Mouse (Mus musculus): ENCODE results near the gene Bach2. TPM values are rescaled to one million over a fixed set of nuclear protein-coding genes. Genes with fewer than 3 reads are reported as not detected.

Gene Bach2
- polyA plus RNA-seq, 1 experiment from 2014 or later = 27.7 TPM

DNA sequence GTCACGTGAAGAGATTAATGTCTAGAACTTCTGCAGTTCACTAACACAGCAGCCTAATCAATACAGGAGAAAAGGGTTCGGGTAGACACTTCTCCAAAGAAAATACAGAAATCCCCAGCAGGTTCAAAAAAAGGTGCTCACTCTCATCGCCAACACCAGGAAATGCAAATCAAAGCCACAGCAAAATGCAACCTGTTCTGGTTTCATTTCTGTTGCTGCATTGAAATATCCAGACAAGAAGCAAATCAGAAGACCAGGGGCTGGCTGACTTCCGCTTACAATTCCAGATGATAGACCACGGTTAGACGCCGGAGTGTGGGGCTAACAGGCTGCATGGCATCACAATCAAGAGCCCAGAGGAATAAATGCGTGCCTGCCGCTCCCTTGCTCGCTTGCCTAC is 9.3 kb upstream of the Bach2 start:
- Histone ChIP-seq H3K36me3 (replicated peaks) (no peaks in the 10 kb centered on the region), H3K9ac (no peak overlapping the region), H3K4me2 (no peak overlapping the region), H3K4me1 (no peaks in the 10 kb centered on the region), H3K27me3 (peaks cover 8% of the 10 kb centered on the region; the same call in 1 of the 2 replicates), H3K27ac (no peak overlapping the region), H3K9me3 (no peaks in the 10 kb centered on the region), H3K4me3 (replicated peaks) (no peak overlapping the region)
- ATAC-seq (ENCODE audit: low FRiP score) = no peak
- WGBS = 92% methylated on average over 10 of the region's 10 CpGs

DNA sequence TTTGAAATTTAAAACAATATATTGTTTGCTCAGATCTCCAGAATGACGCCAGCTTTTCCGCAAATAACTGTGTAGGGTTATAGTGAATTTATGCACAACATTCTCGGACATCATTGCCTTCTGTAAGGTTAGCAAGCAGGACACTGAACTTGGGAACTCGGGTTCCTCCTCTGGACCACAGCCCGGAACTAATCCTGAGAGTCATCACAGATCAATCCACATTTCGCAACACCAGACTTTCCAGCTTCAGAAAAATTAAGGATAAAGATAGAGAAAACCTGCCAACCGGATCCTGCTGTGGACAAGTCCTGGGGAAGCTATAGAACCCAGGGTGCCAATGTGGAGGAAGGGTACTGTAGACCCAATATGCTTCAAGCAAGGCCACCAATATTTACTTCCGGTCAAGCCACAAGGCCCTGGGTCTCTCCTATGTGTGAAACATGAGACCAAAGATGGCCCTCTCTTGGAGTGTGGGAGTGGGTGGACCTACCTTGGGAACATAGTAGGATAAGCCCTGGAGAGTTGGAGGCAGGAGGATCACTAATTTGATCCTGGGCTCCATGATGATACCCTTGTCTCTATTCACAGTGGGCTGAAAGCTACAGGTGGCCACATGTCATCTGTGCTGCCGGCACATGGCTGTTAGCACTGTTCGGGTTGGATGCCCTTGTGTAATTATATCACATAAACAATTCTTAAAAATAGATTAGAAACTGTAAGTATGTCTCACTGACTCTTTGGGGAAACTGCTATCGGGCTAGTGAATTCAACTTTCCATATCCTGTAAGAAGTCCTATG is 7.1 kb upstream of the Bach2 start:
- no peak for ATAC-seq (ENCODE audit: low FRiP score)
- Histone ChIP-seq H3K27me3 (peaks cover 17% of the 10 kb centered on the region), H3K9ac (no peak overlapping the region), H3K9me3 (no peaks in the 10 kb centered on the region), H3K4me1 (0 out of 2 replicates have a peak, but pooled peaks cover 4% of the 10 kb centered on the region), H3K36me3 (replicated peaks) (no peaks in the 10 kb centered on the region), H3K4me2 (no peak overlapping the region), H3K4me3 (replicated peaks) (no peak overlapping the region), H3K27ac (no peak overlapping the region)
- 91% methylated on average over 11 of the region's 11 CpGs for WGBS

DNA sequence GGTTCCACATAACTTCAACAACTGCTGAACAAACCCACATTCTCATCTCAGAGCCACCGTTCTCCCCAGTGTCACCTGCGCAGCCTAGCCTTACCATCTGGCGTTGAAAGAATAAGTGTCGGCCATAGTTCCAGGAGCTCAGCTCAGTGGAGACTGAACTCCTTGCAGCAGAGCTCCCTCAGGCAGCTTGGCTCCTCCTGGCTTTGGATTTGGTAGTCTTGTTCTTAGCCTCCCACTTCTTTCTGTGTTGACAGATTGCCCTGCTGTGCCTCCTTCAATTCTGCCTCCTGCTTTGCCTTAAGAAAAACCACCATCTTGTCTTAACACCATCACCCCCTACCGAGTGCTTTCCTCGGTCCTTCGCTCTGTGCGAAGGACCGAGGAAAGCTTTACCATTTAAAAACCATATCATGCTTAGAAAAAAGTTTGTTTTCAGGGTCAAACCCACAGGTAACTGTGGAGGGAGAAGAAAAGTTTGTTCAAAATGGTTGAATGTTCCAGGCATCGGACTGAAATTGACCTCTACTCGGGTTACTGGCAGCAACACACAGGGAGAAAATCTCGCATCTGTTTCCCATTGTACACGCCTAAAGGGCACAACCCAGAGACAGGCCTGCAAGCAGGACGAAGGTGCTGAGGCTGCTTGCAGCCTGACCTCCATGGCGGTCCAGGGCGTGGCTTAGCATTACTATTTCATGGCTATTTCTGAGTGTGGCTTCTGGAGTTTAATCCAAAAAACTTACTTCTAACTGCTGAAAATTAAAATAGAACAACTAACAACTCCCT is 2.5 kb upstream of the Bach2 start:
- Histone ChIP-seq H3K27ac (no peak overlapping the region), H3K9me3 (no peaks in the 10 kb centered on the region), H3K27me3 (peaks cover 25% of the 10 kb centered on the region), H3K4me3 (replicated peaks) (no peak overlapping the region), H3K9ac (no peak overlapping the region), H3K4me2 (no peak overlapping the region), H3K4me1 (peaks cover 25% of the 10 kb centered on the region), H3K36me3 (replicated peaks) (no peaks in the 10 kb centered on the region)
- 70% methylated on average over 16 of the region's 16 CpGs for WGBS
- ATAC-seq (ENCODE audit: low FRiP score) = no peak

DNA sequence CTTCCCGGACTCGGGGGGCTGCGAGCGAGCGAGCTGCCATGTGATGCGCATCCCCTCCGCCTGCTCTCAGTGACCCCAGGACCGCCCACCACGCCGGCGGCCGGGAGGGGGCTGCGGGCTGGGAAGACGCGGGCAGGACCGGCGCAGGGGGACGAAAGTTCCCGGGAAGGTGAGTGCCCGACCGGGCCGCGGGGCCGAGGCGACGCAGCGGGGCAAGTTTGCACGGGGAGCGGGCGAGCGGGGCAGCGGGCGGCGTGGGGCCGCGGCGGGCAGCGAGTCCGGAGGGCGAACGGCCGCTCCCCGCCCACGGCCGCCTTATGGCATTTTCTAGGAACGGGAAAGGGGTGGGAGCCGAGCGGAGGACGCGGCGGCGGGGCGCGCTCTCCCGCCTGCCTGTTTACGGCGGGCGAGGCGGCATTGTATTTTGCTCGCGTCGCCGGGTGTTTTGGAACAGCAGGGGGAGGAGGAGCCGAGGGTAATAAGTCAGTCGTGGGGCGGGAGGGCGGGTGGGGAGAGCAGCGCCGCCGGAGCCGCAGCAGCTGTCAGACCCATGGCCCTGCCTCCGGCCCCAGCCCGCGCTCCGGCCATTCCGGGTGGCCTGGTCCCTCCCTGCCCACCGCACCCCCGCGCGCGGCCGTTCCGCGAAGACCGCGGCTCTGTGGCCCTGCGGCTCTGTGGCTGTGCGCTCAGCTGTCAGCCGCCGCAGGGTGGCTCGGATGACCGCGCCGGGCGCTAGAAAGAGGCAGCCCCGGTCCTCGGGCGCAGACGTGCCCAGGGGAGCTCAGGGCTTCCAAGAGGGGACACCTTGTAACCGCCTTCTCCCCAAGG is 531 bp downstream of the Bach2 start:
- H3K4me2 ChIP-seq = peak overlapping the region; percentile 90
- H3K4me3 ChIP-seq (replicated peaks) = peak overlapping the region; percentile 91
- peaks cover 17% of the 10 kb centered on the region for H3K27me3 ChIP-seq
- ATAC-seq (ENCODE audit: low FRiP score) = peak; percentile 70
- H3K36me3 ChIP-seq (replicated peaks) = no peaks in the 10 kb centered on the region
- peaks cover 52% of the 10 kb centered on the region for H3K4me1 ChIP-seq
- peak overlapping the region; percentile 97 for H3K27ac ChIP-seq
- H3K9ac ChIP-seq = peak overlapping the region; percentile 91
- H3K9me3 ChIP-seq = no peaks in the 10 kb centered on the region
- under 1% methylated on average over 80 of the region's 100 CpGs for WGBS

DNA sequence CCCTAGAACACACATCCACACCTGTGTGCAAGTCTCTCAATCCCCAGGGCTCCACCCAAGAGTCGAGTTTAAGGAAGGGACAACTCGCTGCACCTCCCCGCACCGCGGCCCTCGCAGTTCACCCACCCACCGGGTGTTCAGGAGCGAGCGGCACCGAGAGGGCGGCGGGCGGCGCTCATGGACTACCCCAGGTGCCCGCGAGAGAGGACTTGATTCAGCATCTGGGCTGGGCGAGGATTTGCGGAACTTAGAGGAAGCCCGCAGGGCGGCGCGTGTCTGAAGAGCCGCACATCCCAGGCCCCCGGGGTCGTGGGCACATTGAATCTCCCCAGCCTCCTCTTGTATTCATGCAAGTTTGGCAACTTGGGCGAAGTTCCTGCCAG is 1.1 kb downstream of the Bach2 start:
- Histone ChIP-seq H3K36me3 (replicated peaks) (peaks cover 3% of the 10 kb centered on the region; the same call in 1 of the 2 replicates), H3K27ac (peak overlapping the region; percentile 97), H3K4me1 (peaks cover 58% of the 10 kb centered on the region), H3K4me3 (replicated peaks) (peak overlapping the region; percentile 91), H3K4me2 (peak overlapping the region; percentile 90), H3K9me3 (no peaks in the 10 kb centered on the region), H3K27me3 (peaks cover 17% of the 10 kb centered on the region), H3K9ac (peak overlapping the region; percentile 91)
- ATAC-seq (ENCODE audit: low FRiP score) = peak; percentile 52
- WGBS = under 1% methylated on average over 26 of the region's 26 CpGs

DNA sequence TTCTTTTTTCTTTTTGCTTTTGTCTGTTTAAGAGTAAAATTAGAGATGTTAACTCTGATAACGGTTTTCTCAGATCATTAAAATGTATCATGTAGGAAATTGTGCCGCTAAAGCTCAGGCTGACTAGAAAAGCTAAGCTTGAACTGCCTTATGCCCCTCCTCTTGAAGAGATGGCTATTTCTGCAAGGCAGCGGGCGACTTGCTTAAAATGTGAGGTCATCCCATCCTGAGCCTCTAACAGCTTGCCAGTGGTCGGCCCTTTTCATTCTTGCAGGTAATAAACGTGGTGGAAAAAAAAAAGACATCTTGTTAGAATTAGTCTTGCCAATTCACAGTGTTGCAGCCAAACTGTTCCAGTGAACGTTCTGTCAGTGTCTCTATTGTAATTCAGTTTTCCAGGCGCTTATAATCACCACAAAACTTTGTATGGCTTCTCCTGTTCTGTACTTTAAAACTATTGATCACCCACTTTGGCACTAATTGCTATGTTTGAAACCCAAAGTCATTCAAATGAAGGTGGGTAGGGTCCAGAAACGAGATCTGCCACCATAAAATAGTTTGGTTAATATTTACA is 1.9 kb downstream of the Bach2 start:
- Histone ChIP-seq H3K9me3 (no peaks in the 10 kb centered on the region), H3K36me3 (replicated peaks) (peaks cover 5% of the 10 kb centered on the region; the same call in 1 of the 2 replicates), H3K27me3 (peaks cover 14% of the 10 kb centered on the region), H3K27ac (peak overlapping the region; percentile 88), H3K4me2 (peak overlapping the region; percentile 90), H3K4me1 (peaks cover 58% of the 10 kb centered on the region), H3K4me3 (replicated peaks) (peak overlapping the region; percentile 91), H3K9ac (peak overlapping the region; percentile 91)
- no peak for ATAC-seq (ENCODE audit: low FRiP score)
- WGBS = 8% methylated on average over 9 of the region's 9 CpGs

DNA sequence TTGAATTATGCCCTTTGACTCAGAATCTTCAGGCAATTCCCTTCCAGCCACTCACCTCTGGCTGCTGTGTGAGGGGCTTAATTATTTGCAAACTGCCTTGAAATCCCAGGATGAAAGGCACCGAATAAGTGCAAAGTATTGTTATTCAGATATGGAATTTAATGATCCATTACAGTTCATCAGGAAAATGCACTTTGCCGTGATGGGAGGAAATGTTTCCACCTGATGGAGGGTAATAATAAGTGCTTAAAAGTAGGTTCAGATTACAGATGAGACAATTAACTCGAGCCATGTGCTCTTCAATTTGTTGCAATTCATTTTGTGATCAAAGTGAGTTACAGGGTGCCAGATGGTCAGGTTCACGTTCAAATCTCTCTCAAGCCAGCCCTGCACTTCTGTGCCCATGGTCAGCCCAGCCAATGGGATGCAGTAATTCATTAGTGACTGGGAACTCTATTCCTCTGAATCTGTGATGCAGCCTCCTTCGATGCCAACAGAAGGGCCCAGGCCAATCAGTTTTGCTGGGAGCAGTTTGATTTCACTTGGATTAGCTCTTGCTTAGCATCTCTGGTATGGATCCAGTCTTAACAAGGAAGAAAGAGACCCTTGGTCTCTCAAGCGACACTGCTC is 2.9 kb downstream of the Bach2 start:
- Histone ChIP-seq H3K36me3 (replicated peaks) (peaks cover 5% of the 10 kb centered on the region; the same call in 1 of the 2 replicates), H3K4me2 (peak overlapping the region; percentile 90), H3K4me1 (peaks cover 61% of the 10 kb centered on the region), H3K9me3 (no peaks in the 10 kb centered on the region), H3K9ac (peak overlapping the region; percentile 91; the same call in 1 of the 2 replicates), H3K27ac (peak overlapping the region; percentile 88), H3K27me3 (peaks cover 8% of the 10 kb centered on the region), H3K4me3 (replicated peaks) (peak overlapping the region; percentile 91)
- 16% methylated on average over 6 of the region's 6 CpGs for WGBS
- 0 out of 2 replicates have a peak, but pooled peaks have one; percentile 21 for ATAC-seq (ENCODE audit: low FRiP score)

DNA sequence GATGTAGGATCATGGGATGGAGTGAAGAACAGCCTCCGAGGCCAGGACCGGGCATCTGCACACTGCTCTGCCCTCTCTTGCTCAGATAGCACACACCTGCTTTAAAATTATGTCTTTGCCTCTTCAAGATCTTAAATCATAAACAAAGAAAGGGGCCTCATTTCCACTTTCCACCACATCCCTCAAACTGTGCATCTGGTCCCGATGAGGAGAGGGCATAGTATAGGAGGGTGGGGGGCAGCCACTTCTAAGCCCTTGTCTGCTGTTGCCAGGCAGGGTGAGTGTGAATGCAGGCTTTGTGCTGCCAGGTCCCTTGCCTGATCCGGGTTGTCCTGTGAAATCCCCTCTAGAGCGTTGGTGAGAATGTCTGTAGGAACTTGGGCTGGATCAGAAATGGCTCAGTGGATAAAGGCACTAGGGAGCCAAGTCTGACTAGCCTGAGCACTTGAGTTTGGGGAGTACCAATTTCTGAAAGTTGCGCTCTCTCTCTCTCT is 3.6 kb downstream of the Bach2 start:
- peak overlapping the region; percentile 33 for H3K9ac ChIP-seq
- peaks cover 67% of the 10 kb centered on the region for H3K4me1 ChIP-seq
- peak overlapping the region; percentile 91 for H3K4me3 ChIP-seq (replicated peaks)
- 27% methylated on average over 6 of the region's 6 CpGs for WGBS
- peak overlapping the region; percentile 88 for H3K27ac ChIP-seq
- no peak for ATAC-seq (ENCODE audit: low FRiP score)
- peaks cover 5% of the 10 kb centered on the region; the same call in 1 of the 2 replicates for H3K36me3 ChIP-seq (replicated peaks)
- peak overlapping the region; percentile 90 for H3K4me2 ChIP-seq
- H3K27me3 ChIP-seq = peaks cover 8% of the 10 kb centered on the region
- no peaks in the 10 kb centered on the region for H3K9me3 ChIP-seq

DNA sequence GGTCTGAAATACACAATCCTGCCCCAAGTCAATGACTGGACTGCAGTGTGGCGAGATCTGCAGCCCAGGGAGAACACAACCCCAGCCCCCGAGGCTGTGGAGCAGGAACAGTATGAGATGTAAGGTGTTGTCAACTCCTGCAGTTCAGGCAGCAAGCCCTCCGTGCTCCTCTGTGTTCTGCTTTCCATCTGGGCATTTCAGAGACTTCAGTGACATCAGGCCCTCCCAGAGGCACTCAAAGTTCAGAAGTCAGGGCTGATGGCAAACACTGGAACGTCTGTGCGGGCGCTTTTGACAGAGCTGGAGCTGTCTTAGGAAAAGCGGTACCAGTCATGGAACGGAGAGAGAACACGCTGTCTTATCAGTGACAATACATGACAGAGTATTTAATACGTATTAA is 4.9 kb downstream of the Bach2 start:
- Histone ChIP-seq H3K27me3 (no peaks in the 10 kb centered on the region), H3K36me3 (replicated peaks) (peaks cover 5% of the 10 kb centered on the region; the same call in 1 of the 2 replicates), H3K9me3 (no peaks in the 10 kb centered on the region), H3K4me3 (replicated peaks) (no peak overlapping the region), H3K4me1 (peaks cover 71% of the 10 kb centered on the region), H3K9ac (no peak overlapping the region), H3K4me2 (peak overlapping the region; percentile 90; the same call in 1 of the 2 replicates), H3K27ac (no peak overlapping the region)
- ATAC-seq (ENCODE audit: low FRiP score) = no peak
- WGBS = 48% methylated on average over 10 of the region's 10 CpGs

DNA sequence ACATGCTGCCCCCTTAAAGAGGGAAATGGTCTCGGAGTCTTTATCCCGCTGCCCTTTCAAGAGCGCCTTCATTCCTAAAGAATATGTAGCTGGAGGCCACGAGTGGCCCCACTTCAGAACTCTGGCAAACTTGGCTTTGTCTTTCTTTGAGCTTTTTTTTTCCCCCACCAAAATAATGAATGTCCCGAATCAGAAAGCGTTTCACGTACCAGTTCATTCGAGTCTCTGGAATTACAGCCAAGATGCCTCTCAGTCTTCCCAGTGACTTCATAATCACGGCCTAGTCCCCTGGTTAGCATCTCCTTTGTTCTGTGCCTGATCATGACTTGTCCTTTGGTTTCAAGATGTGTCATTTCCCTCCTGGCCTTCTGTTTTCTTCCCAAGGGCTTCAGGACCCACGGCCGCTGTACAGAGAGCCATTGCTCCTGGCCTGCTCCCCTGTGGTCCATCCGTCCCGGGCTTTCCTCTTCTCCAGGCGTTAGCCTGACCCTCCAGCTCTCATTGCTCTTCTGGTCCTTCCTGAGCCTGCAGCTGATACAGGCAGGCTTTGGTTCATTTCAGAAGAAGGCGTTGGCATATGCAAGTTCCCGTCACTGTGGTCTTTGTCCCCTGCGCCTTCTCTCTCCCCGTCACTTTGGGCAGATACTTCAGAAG is 5.6 kb downstream of the Bach2 start:
- Histone ChIP-seq H3K4me1 (peaks cover 78% of the 10 kb centered on the region), H3K27ac (peak overlapping the region; percentile 74), H3K4me2 (no peak overlapping the region; the same call in 1 of the 2 replicates), H3K36me3 (replicated peaks) (peaks cover 5% of the 10 kb centered on the region; the same call in 1 of the 2 replicates), H3K27me3 (no peaks in the 10 kb centered on the region), H3K9ac (no peak overlapping the region; the same call in 1 of the 2 replicates), H3K4me3 (replicated peaks) (no peak overlapping the region), H3K9me3 (no peaks in the 10 kb centered on the region)
- ATAC-seq (ENCODE audit: low FRiP score) = no peak
- 33% methylated on average over 18 of the region's 18 CpGs for WGBS

Measured in forebrain, embryonic 12.5 days (tissue).